Mouse (Mus musculus) small intestine, adult 2 months (tissue): ENCODE results near the gene Mllt1.

ENCODE experiments used
- CTCF ChIP-seq: fragments of 200-500 bp; IDR thresholded peaks from 2 replicates; pipeline ENCODE4 v1.5.1; 2012; ENCODE audit warnings: low read depth, mild to moderate bottlenecking, control low read depth, inconsistent platforms, low read length, moderate library complexity, mixed read lengths; ENCODE audit not compliant: insufficient replicate concordance, insufficient read length; ENCODE audit errors: extremely low read depth
- POLR2A ChIP-seq: fragments of 200-500 bp; IDR thresholded peaks from 2 replicates; pipeline ENCODE4 v1.6.1; 2012; ENCODE audit warnings: low read depth, mild to moderate bottlenecking, control low read depth, inconsistent platforms, low read length, moderate library complexity

DNA sequence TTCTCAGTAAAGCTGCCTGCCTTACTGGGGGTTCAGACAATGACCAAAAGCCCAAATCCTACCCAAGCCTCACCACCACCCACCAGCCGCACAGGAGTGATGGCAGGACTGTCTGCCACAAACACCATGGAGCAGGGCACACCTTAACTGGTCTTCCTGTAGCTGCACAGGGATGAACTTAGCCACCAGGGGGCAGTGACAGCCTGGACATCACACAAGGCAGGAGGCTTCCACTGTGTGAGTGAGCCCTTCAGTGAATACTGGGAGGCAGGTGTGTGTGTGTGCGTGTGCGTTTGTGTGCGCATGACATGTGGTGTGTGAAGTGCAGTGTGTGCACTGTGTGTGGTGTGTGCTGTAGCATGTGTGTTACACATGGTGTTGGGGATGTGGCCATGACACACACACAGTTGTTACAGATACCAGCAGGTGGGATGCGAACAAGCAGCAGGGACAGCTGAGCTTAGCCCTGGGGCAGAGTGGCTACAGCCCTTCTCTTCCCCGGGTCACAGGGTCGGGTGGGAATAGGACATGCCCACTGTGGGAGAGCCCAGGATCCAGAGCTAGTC is 37.5 kb downstream of the Mllt1 start:
- TF ChIP-seq CTCF (peak; percentile 88; the same call in 1 of the 2 replicates), POLR2A (no peak)
